Mouse (Mus musculus): ENCODE measurements around the gene Dnm1. TPM values are rescaled to one million over a fixed set of nuclear protein-coding genes. Genes with fewer than 3 reads are reported as not detected.
"Not testable (repeated sequence)": the region's sequence is repeated elsewhere in the genome, so short reads cannot be mapped to it uniquely, and the experiment has no call there.

Gene Dnm1
- polyA plus RNA-seq, 1 experiment from 2014 or later = 44.3 TPM

DNA sequence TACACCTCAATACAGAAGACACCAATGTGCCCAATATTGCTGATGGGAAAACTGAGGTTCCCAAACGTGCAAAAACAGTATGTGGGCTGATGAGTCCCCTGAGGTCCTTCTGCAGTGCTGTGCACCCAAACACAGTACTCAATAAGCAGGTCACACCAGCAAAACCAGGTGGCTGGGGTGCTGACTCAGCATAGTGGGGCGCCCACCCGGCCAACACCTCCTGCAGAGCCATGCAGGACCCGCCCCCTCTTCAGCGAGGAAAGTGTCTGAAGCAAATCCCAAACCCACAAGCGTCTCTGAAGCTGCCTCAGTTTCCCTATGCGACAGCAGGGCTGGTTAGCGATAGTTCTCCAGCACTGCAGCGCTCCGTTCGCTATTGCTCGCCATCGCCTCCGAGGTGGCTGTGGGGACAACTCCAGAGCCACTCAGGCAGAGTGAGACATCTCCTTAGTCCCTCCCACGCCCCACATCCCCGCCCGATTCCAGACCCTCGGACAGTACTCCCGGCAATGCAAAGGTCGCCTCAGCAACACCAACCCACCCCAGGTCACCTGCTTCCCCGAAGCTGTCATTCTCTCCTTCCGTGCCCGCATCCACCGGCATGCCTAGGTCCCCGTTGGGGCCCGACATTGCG is 28.1 kb upstream of the Dnm1 start:
- H3K27ac ChIP-seq = peak overlapping the region; percentile 70
- peaks cover 25% of the 10 kb centered on the region for H3K27me3 ChIP-seq
- peaks cover 39% of the 10 kb centered on the region for H3K36me3 ChIP-seq
- no peaks in the 10 kb centered on the region for H3K9me3 ChIP-seq
- H3K9ac ChIP-seq = peak overlapping the region; percentile 78
- WGBS = under 1% methylated on average over 27 of the region's 27 CpGs
- ATAC-seq (ENCODE audit: low FRiP score) = peak; percentile 54
- peak overlapping the region; percentile 66 for H3K4me3 ChIP-seq
- H3K4me1 ChIP-seq (replicated peaks) = peaks cover 23% of the 10 kb centered on the region
- H3K4me2 ChIP-seq = peak overlapping the region; percentile 89

DNA sequence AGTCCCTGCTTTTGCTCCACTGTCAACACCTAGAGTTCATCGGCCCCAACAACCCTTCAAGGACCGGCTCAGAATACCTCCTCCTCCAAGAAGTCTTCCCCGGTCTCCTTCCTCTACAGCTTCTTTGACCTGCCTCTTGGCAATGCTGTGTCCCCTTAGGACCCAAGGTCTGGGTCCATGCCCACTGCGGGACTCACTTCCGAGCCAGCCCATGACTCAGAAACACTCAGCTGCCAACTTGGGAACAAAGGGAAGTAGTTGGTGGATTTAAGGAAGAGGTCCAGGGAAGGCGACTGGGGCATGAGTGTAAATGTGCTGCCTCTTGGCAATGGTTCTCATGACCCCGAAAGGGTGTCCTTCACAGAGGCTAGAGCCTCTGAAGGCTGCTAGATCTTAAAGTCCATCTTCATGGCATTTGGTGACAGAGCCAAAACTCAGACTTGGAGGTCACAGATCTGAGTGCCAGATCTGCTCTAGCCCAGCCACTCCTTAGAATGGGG is 26.9 kb upstream of the Dnm1 start:
- Histone ChIP-seq H3K4me1 (replicated peaks) (peaks cover 23% of the 10 kb centered on the region), H3K27ac (no peak overlapping the region), H3K4me2 (no peak overlapping the region; the same call in 1 of the 2 replicates), H3K9me3 (no peaks in the 10 kb centered on the region), H3K27me3 (peaks cover 21% of the 10 kb centered on the region), H3K9ac (no peak overlapping the region), H3K4me3 (no peak overlapping the region), H3K36me3 (peaks cover 51% of the 10 kb centered on the region)
- 89% methylated on average over 7 of the region's 7 CpGs for WGBS
- ATAC-seq (ENCODE audit: low FRiP score) = no peak

DNA sequence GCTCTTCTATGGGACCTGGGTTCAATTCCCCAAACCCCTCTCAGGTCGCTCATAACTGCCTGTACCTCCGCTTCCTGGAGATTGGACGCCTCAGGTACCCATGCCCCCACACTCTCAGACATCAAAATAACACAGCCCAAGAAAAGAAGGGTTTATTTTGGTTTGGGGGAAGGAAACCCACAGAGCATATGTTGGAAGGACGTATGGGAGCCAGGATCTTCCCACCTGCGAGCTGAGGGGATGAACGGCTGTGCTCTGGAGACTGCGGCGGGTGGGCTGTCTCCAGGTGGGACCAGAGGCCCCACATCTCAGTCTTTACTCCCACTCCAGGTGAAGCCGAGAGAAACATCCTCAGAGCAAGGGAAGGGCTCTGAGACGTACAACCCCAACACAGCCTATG is 23.8 kb upstream of the Dnm1 start:
- Histone ChIP-seq H3K4me3 (no peak overlapping the region), H3K9ac (no peak overlapping the region), H3K9me3 (no peaks in the 10 kb centered on the region), H3K27me3 (no peaks in the 10 kb centered on the region), H3K4me1 (replicated peaks) (peaks cover 18% of the 10 kb centered on the region), H3K4me2 (no peak overlapping the region), H3K27ac (no peak overlapping the region), H3K36me3 (peaks cover 79% of the 10 kb centered on the region)
- no peak for ATAC-seq (ENCODE audit: low FRiP score)
- WGBS = 98% methylated on average over 10 of the region's 10 CpGs

DNA sequence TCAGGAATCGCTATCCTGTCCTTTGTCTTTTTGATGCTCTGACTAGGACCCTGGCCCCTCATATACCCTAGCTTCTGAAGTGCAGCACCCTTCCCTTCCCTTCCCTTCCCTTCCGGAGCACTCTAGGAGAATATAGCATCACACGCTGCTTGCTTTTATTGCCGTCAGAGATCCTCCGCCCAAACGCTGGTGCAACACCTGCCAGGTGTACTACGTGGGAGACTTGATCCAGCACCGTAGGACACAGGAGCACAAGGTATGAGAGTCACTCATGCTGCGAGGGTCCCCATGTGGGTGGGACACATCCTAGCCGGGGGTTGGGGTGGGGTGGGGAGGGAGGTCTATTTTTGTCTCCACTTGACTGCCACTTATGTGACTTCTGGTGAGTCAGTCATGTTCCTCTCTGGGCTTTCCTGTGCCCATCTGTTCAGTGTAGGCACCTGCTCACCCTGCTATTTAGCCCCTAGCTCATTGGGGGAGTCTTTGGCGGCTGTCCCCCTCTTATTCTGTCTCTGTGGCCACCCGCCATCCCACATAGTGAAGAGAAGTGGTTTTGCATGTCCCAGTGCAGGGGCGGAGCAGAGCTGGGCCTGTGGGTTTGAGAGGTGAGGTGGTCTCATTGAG is 22.3 kb upstream of the Dnm1 start:
- Histone ChIP-seq H3K9ac (no peak overlapping the region), H3K4me1 (replicated peaks) (peaks cover 4% of the 10 kb centered on the region), H3K9me3 (no peaks in the 10 kb centered on the region), H3K27me3 (no peaks in the 10 kb centered on the region), H3K36me3 (peaks cover 94% of the 10 kb centered on the region), H3K4me3 (no peak overlapping the region), H3K27ac (no peak overlapping the region), H3K4me2 (no peak overlapping the region)
- 96% methylated on average over 13 of the region's 13 CpGs for WGBS
- no peak for ATAC-seq (ENCODE audit: low FRiP score)

DNA sequence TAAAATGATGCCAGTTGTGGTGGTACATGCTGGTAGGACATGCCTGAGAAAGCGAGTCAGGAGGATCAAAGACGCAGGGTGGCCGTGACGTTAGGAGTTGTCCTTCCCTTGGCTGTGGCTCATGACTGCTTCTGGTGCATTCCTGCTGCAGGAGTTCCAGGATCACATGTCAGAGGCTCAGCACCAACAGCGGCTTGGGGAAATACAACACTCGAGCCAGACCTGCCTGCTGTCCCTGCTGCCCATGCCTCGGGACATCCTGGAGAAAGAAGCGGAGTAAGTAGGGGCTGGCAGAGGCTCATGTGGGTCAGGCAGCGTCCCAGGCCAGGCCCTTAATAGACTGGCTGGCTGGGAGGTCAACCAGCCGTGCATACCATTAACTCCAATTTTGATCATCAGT is 21.1 kb upstream of the Dnm1 start:
- WGBS = 91% methylated on average over 10 of the region's 10 CpGs
- Histone ChIP-seq H3K27ac (no peak overlapping the region), H3K27me3 (no peaks in the 10 kb centered on the region), H3K4me1 (replicated peaks) (no peaks in the 10 kb centered on the region), H3K4me3 (no peak overlapping the region), H3K9ac (no peak overlapping the region), H3K36me3 (peaks cover 97% of the 10 kb centered on the region), H3K9me3 (no peaks in the 10 kb centered on the region), H3K4me2 (no peak overlapping the region)
- no peak for ATAC-seq (ENCODE audit: low FRiP score)

DNA sequence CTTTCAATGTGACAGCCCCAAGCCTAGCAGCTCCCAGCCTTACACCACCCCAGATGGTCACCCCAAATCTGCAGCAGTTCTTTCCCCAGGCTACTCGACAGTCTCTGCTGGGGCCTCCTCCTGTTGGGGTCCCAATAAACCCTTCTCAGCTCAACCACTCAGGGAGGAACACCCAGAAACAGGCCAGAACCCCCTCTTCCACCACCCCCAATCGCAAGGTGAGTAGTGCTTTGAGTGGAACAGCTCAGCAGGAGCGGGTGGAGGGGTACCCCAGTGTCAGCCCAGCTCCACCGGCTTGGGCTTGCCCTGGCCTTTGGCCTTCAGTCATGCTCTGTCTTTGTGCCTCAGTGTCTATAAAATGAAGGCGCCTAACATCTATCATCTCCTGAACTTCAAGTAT is 14.2 kb upstream of the Dnm1 start:
- H3K36me3 ChIP-seq = peaks cover 68% of the 10 kb centered on the region

DNA sequence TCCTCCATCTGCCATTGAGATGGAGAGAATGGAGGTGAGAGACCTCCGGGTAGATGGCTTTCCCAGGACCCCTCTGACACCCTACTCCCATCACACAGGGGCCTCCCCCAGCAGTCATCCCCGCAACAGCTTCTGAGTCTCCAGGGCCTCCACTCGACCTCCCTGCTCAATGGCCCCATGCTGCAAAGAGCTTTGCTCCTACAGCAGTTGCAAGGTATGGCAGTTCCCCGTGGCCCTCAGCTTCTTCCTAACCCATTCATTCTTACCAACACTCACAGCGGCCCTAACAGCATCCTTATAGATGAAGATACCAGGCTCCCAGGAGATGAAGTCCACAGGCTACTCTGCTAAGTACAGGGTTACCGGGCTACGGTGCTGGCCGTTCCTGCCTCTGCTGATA is 11.0 kb upstream of the Dnm1 start:
- no peak for ATAC-seq (ENCODE audit: low FRiP score)
- Histone ChIP-seq H3K9me3 (no peaks in the 10 kb centered on the region), H3K4me1 (replicated peaks) (peaks cover 31% of the 10 kb centered on the region), H3K4me2 (peak overlapping the region; percentile 90), H3K4me3 (peak overlapping the region; percentile 85), H3K36me3 (peaks cover 36% of the 10 kb centered on the region), H3K27me3 (peaks cover 8% of the 10 kb centered on the region), H3K27ac (0 out of 2 replicates have a peak overlapping the region, but pooled peaks have one; percentile 90), H3K9ac (peak overlapping the region; percentile 91)
- WGBS = 92% methylated on average over 8 of the region's 8 CpGs

More for the DNA sequence above, 14.2 kb upstream of the Dnm1 start:
- Histone ChIP-seq H3K4me3 (no peak overlapping the region), H3K4me2 (no peak overlapping the region), H3K27ac (no peak overlapping the region), H3K9me3 (no peaks in the 10 kb centered on the region), H3K27me3 (no peaks in the 10 kb centered on the region), H3K9ac (no peak overlapping the region), H3K4me1 (replicated peaks) (peaks cover 18% of the 10 kb centered on the region)
- 96% methylated on average over 5 of the region's 5 CpGs for WGBS
- no peak for ATAC-seq (ENCODE audit: low FRiP score)

DNA sequence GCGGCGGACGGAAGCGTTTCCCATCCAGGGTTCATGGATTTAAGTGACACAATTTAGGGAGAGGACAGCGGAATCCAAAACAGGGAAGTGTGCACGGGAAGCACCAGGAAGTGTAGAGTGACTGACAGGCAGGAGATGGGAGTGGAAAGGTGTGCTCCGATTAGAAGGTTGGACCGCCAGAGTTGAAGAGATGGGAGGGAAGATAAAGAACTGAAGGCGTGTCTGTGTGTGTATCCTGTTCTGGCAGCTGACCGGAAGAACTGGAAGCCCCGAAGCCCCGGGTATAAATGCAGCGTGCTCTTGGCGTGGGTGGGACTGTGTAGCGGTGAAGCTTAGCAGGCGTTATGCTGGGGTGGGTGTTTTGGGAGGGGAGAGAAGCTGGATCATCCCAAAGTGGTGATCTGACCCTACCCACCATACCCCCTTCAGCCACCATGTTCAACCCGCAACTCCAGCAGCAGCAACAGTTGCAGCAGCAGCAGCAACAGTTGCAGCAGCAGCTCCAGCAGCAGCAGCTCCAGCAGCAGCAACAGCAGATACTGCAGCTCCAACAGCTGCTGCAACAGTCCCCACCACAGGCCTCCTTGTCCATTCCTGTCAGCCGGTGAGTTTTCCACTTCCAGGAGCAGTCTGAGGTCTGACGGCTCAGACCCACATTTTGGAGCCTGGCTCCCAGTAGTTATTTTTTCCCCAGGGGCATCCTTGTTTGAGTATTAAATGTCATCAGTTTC is 10.4 kb upstream of the Dnm1 start:
- Histone ChIP-seq H3K4me3 (peak overlapping the region; percentile 85), H3K4me2 (peak overlapping the region; percentile 90), H3K27me3 (peaks cover 8% of the 10 kb centered on the region), H3K36me3 (peaks cover 34% of the 10 kb centered on the region), H3K9me3 (no peaks in the 10 kb centered on the region), H3K27ac (peak overlapping the region; percentile 90), H3K9ac (peak overlapping the region; percentile 91), H3K4me1 (replicated peaks) (peaks cover 31% of the 10 kb centered on the region)
- ATAC-seq (ENCODE audit: low FRiP score) = peak; percentile 60
- 11% methylated on average over 19 of the region's 19 CpGs for WGBS

DNA sequence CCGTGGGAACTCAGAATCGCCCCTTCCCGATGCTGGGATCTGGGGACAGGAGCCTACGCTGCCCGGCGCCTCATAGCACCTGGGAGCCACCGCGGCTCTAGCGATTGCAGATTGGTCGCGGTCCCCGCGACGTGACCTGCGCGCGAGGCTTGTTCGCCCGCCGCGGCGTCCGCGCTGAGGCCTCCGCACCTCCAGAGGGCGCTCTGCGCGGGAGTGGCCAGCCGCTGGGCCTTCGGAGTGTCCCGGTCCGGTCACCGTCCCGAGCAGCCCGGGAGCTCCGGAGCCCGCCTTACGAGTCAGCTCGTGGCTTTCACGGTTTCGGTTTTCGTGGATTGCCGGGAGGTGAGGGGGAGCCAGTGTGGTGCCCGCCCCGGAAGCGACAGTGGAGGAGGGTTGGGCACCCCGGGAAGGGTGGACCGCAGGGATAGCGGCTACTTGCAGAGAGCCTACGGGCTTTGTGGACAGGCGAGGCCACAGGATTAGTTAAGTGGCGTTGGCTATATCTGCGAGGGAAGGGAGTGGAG is 9.7 kb upstream of the Dnm1 start:
- H3K36me3 ChIP-seq = peaks cover 28% of the 10 kb centered on the region
- H3K4me3 ChIP-seq = peak overlapping the region; percentile 85
- H3K27ac ChIP-seq = peak overlapping the region; percentile 90
- H3K9ac ChIP-seq = peak overlapping the region; percentile 91
- H3K4me1 ChIP-seq (replicated peaks) = peaks cover 31% of the 10 kb centered on the region
- peak overlapping the region; percentile 90 for H3K4me2 ChIP-seq
- H3K27me3 ChIP-seq = peaks cover 9% of the 10 kb centered on the region
- whole genome bisulfite sequencing = 0% methylated on average over 51 of the region's 53 CpGs
- no peaks in the 10 kb centered on the region for H3K9me3 ChIP-seq
- peak; percentile 85 for ATAC-seq (ENCODE audit: low FRiP score)

DNA sequence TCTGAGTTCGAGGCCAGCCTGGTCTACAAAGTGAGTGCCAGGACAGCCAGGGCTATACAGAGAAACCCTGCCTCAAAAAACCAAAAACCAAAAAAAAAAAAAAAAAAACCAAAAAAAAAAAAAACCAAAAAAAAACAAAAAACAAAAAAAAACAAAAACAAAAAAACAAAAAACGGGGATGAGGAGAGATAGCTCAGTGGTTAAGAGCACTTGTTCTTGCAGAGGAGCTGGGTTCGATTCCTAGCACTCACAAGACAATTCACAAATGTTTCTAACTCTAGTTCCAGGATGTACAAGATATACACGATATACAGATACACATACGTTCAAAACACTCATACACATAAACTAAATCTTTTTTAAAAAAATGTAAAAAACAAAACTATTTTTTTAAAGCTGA is 9.1 kb upstream of the Dnm1 start:
- peak overlapping the region; percentile 85 for H3K4me3 ChIP-seq
- not testable (repeated sequence) for ATAC-seq (ENCODE audit: low FRiP score); H3K9me3 ChIP-seq
- peaks cover 22% of the 10 kb centered on the region for H3K36me3 ChIP-seq
- H3K4me1 ChIP-seq (replicated peaks) = peaks cover 31% of the 10 kb centered on the region
- peaks cover 14% of the 10 kb centered on the region for H3K27me3 ChIP-seq
- H3K27ac ChIP-seq = peak overlapping the region; percentile 90
- H3K4me2 ChIP-seq = peak overlapping the region; percentile 90
- peak overlapping the region; percentile 91 for H3K9ac ChIP-seq
- 45% methylated on average over 5 of the region's 5 CpGs for WGBS

DNA sequence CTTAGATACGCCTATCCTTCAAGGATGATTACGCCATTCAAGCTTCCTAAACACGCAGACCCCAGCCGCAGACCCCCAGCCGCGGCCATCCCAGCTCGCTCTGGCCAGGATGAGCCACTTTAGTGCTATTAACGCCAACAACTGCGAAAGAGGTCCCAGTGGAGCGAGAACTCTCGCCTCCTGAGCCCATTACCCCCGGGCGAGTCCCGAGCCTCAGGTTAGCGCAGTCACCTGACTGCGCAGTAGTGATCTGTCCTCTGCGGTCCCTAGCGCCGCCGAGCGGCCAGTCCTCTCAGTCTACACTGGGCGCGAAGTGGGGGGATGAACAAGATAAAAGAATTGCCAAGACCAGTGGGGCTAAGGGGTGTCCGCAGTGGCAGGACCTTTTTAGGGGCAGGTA is 8.3 kb upstream of the Dnm1 start:
- Histone ChIP-seq H3K9me3 (no peaks in the 10 kb centered on the region), H3K4me2 (peak overlapping the region; percentile 62), H3K9ac (peak overlapping the region; percentile 61), H3K4me3 (peak overlapping the region; percentile 33), H3K27me3 (peaks cover 14% of the 10 kb centered on the region), H3K27ac (no peak overlapping the region), H3K36me3 (peaks cover 13% of the 10 kb centered on the region), H3K4me1 (replicated peaks) (peaks cover 31% of the 10 kb centered on the region)
- WGBS = 2% methylated on average over 24 of the region's 24 CpGs
- ATAC-seq (ENCODE audit: low FRiP score) = peak; percentile 50; the same call in 1 of the 2 replicates

DNA sequence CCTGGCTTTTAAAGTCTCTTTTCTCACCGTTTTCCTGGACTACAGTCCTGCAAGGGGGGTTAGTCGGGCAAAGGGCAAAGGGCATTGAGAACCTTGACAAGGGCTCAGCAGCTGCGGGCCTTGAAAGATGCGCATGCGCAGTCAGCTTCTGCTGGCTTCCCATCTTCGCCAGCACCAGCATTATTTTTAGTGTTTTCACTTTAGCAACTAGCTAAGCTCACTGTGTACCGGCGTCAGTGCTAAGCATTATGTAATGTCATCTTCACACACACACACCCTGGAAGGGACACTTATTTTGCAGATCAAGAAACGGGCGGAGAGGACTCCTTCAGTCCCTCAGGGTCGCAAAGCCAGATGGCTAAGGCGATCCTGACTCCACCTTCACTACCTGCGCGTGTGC is 7.6 kb upstream of the Dnm1 start:
- Histone ChIP-seq H3K4me3 (peak overlapping the region; percentile 33), H3K4me2 (peak overlapping the region; percentile 62), H3K27ac (no peak overlapping the region), H3K9ac (peak overlapping the region; percentile 61), H3K4me1 (replicated peaks) (peaks cover 31% of the 10 kb centered on the region), H3K9me3 (no peaks in the 10 kb centered on the region), H3K27me3 (peaks cover 14% of the 10 kb centered on the region), H3K36me3 (peaks cover 6% of the 10 kb centered on the region)
- 7% methylated on average over 14 of the region's 14 CpGs for WGBS
- no peak for ATAC-seq (ENCODE audit: low FRiP score)

Data from hindbrain, embryonic 13.5 days (tissue).